Mouse (Mus musculus) heart, adult 18-20 months (tissue): ENCODE data around the gene Mfsd2b. TPM values are rescaled to one million over a fixed set of nuclear protein-coding genes. Genes with fewer than 3 reads are reported as not detected.
"Not testable (repeated sequence)": the region's sequence is repeated elsewhere in the genome, so short reads cannot be mapped to it uniquely, and the experiment has no call there.

Experiments
- DNase-seq, 2 experiments: peaks; one replicate each; pipeline ENCODE4 v3.0.0; 2021 to 2022; ENCODE audit warnings: mixed read lengths in 1 of 2
- long read RNA-seq, 2 experiments: library from polyadenylated mRNA; stranded (forward); transcript quantifications; one replicate each; pipeline ENCODE4 v2.0.0; 2021
- total RNA-seq, 2 experiments: library from RNA; stranded (reverse); gene quantifications; 2 replicates each; pipeline ENCODE4 v1.2.3; 2021

Gene Mfsd2b
- under 1 TPM; 0.52 to 0.93 TPM for total RNA-seq
- long read RNA-seq, experiment 1: 0 reads
- long read RNA-seq, experiment 2: 0 reads

DNA sequence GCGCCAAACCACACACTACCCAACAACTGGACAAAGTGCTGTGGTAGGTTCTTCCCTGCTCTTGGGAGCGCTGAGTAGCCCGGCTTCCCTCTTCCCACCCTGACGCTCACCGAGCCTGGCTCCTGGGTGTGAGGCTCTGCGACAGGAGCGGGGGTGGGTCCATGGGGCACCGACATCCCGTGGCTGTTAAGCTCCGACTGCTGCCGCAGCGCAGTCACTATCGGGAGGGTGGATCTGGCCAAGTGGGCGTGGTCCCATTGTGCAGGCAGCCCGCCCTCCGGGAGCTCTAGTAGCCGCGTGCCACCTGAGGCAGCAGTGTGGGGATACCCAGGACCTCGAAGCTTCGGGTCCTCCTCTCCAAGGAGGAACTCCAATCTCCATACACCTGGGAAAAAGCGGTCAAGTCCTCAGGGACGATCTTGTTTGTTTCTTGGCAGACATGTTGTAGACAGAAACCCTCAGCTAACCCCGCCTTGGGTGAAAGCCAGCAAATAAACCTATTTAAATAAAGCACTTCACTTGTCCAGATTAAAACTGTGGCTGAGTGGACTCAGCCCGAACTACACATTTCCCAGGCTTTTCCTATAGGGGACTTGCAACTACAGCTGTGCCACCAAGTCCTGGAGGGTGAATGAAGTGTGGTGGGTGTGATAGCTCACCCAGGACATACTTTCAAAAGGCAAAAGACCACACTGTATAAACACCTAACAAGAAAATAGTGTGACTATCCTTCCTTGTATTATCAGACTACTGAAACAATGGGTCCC, at the start of gene Mfsd2b:
TSS of gene Mfsd2b (minus strand) at position 199 of the 767 bp plus-strand sequence.
- peak; percentile 71 to 77 for DNase-seq

GRCm38 (mm10) chr12:4917805-4918591, 43.8 kb upstream of the Mfsd2b start:
- DNase-seq: peak; percentile 78

- DNase-seq: peak; percentile 97 to 98
These were observed 43.0 kb upstream of the Mfsd2b start, which contains the start of gene Atad2b for GRCm38 (mm10) chr12:4916994-4917804. Gene Atad2b (plus strand): TSS chr12:4917353.

GRCm38 (mm10) chr12:4914944-4915343, 40.8 kb upstream of the Mfsd2b start:
- no peak for DNase-seq

- no peak for DNase-seq
These were observed 40.3 kb upstream of the Mfsd2b start for GRCm38 (mm10) chr12:4914441-4914840.

DNA sequence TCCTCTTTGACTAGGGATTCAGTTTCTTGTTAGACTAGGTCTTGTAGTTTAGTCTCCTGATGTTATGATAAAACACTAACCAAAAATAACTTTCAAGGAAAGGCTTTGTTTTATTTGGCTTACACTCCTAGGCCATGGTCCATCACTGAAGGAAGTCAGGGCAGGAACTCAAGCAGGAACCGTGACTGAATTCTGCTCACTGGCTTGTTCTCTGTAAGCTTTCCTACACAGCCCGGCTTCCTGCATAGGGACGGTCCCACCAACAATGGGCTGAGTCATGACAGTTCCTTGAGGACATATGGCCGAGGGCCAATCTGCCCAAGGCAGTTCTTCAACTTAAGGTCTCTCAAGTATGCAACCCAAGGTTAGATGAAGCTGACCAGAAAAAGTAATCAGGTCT, 37.6 kb upstream of the Mfsd2b start:
- peak; percentile 37 to 77 for DNase-seq

- DNase-seq: not testable (repeated sequence)
These were observed 36.3 kb upstream of the Mfsd2b start for GRCm38 (mm10) chr12:4910496-4910895.

GRCm38 (mm10) chr12:4908391-4908790, 34.2 kb upstream of the Mfsd2b start:
- no peak for DNase-seq

DNA sequence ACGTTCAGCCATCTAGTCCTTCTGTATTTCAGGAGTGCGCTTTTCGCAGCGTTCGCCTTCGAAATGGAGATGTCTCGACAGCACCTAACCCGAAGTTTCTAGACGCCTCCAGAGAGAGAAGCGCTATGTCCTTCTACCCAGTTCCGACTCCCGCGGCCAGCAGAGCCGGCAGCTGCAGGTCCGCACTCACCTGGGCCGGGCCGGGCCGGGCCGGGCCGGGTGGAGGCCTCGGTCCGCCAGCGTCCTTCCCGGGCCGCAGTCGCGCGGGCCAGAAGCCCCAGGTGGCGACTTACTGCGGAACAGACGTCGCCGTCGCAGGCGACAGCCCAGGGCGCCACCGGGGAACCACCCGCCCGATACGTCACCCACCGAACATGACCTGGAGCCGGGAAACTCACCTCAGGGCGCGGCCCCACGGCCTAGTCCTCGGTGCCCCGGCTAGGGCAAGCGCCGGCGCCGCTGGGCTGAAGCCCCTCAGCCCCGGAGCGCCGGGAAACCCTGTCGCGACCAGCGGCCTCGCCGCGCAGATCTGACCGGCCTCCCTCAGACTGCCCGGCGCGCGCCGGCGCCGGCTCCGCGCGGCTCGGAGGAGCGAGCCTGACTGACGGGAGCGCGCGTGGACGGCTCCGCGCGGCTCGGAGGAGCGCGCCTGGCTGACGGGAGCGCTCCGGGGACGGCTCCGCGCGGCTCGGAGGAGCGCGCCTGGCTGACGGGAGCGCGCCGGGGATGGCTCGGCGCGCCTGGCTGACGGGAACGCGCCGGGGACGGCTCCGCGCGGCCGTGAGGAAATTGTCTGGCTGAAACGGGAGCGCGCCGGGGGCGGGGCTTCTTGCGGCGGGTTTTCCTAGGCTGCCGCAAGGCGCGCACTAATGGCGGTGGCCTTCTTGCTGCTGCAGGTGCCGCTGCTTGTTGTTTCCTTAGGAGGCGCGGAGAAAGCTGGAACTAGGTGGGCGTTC, 33.1 kb upstream of the Mfsd2b start, which contains the start of gene Ubxn2a:
TSS of gene Ubxn2a (minus strand) at position 755 of the 956 bp plus-strand sequence.
- DNase-seq: peak; percentile 95 to 96

DNA sequence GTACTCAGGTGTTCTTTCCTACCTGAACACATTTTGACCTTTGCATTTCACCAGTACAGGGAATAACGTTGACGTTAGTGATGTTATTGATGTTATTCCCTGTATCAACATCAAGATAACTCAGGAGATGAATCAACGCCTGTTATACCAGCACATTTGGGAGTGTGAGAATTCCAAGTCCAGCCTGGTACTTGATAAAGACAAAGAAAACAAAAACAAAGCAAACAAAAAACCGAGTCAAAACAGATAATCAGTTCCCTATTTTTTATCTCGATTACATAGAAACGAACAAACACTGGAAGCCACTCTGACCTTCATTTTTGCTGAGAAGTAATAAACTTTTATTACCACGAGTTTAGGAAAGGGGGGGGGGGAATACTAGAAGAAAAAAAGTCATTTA, 32.3 kb upstream of the Mfsd2b start:
- no peak for DNase-seq

DNA sequence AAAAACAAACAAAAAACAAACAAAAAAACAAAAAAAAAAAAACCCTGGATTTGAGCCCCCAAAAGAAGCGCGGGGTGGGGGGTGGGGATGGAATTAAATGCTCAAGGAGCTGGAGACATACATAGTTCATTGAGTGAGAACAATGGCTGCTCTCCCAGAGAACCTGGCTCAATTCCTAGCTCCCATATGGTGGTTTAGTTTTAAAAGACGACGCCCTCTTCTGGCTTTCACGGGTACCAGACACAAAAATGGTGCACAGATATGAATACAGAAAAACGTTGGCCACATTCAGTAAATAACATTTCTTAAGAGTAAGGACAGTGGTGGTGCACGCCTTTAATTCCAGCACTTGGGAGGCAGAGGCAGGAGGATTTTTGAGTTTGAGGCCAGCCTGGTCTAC, 31.8 kb upstream of the Mfsd2b start:
- DNase-seq: no peak

DNA sequence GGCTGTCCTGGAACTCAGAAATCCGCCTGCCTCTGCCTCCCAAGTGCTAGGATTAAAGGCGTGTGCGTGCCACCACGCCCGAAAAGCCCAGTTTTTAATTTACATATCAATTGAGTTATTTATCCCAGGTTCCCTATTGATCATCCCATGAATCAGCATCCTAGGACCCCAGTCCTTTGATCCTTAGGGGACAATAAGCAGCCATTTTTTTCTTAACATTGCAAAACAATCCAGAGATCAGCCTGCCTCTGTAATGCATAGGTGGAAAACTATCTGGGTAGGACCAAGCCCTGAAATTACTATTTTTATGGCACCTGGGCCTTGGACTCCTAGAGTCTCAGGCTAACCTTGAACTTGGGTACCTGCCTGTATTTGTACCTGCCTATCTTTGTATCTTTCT, 23.9 kb upstream of the Mfsd2b start:
- no peak for DNase-seq

GRCm38 (mm10) chr12:4889891-4890290, 15.7 kb upstream of the Mfsd2b start:
- DNase-seq: no peak

DNA sequence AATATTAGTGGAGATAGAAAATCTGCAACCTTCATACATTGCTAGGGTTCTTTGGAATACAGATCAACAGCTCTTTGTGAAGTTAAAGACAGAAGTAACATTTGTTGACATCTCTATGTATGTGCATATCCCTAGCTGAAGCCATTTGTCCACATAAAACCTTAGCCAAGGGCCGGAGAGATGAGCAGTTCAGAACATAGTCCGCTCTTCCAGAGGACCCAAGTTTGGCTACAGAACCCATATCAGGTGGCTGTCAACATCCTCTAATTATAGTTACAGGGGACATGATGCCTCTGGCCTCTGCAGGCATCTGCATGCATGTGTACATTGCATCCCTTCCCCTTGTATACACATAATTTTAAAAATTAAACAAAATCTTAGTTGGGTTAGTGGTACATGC, 15.1 kb upstream of the Mfsd2b start:
- no peak for DNase-seq

DNA sequence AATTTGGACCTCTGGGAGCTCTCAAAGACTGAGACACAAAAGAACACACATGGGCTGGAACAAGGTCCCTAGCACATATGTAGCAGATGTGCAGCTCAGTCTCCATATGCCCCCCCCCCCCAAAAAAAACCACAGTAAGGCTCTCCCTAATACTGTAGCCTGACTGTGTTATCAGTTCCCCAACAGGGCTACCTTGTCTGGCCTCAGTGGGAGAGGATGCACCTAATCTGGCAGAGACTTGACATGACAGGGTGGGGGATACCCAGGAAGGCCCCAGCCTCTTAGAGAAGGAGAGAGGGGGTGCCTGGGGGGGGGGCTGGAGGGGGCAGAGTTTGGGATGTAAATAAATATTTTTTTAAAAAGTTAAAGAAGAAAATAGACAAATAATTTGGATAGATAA, 14.6 kb upstream of the Mfsd2b start:
- no peak for DNase-seq

DNA sequence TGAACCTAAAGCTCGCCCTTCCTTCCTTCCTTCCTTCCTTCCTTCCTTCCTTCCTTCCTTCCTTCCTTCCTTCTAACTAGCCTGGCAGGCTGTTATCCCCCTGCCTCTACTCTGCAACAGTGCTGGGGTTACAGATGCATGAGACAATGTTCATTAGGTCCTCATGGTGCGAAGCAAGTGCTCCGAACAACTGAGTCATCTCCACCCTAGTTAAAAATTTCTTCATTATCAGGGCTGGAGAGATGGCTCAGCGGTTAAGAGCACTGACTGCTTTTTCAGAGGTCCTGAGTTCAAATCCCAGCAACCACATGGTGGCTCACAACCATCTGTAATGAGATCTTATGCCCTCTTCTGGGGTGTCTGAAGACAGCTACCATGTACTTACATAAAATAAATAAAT, 12.4 kb upstream of the Mfsd2b start:
- not testable (repeated sequence) for DNase-seq

DNA sequence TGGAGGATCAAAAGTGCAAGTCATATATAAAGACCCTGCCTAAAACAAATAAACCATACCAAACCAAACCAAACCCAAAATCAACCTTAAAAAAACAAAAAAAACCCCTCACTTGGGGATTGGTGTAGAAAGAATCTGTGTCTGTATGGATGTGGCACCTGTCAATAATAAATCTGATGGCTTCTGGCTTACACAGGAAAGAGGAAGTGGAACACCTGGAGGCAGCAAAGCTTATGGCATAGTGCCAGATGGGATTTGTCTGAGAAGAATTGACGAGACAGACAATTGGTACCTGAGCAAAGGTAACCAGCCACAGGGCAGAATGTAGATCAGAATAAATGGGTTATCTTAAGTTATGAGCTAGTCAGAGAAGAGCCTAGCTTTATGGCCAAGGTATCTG, 10.9 kb upstream of the Mfsd2b start:
- DNase-seq: no peak

DNA sequence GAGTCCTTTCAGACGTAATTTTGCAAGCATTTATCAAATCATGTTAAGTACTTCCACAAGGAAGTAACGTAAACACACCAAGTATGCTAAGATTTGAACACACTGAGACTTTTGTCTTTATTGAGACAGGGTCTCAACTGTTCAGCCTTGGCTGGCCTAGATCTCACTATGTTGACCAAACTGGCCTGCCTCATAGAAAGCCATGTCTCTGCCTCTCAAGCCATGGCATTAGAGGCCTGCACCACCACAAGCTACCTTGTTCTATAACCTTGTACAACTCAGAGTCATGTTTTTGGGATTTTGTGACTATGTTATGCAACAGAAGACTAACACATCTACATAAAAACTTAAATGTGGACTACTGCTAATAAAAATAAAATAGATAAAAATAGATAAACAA, 7.9 kb upstream of the Mfsd2b start:
- no peak for DNase-seq

DNA sequence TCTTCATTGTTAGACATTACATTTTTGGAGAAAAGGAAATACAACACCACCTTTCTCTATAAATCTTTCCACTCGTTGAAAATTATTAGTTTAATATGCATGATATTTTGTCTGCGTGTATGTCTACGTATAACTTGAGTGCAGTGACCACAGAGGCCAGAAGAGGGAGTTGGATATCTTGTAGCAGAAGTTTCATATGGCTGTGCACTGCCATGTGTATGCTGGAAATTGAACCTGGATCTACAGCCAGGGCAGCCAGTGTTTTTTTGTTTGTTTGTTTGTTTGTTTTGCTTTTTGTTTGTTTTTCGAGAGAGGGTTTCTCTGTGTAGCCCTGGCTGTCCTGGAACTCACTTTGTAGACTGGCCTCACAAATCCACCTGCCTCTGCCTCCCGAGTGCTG, 4.9 kb upstream of the Mfsd2b start:
- DNase-seq: peak; percentile 9 to 26

DNA sequence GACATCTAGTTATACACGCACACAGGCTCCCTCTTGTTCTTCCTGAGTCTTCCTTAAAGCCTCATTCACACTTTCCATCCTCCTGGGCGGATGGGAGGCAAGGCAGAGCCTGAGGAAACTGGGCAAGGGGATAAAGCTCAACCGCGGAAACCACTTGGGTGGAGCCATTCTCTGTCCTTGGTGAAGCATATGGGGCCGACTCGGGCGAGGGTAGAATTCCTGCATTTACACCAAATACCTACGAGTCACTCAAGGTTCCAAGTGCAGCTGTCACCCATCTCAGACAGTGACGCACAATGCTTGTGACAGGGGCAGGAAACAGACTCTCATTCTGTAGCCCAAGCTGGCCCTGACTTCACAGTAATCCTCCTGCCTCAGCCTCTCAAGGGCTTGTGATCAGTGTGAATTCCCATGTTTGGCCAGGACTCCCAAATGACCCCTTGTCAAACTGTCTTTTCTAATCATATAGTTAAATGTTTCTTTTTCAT, 4.2 kb upstream of the Mfsd2b start:
- no peak for DNase-seq

DNA sequence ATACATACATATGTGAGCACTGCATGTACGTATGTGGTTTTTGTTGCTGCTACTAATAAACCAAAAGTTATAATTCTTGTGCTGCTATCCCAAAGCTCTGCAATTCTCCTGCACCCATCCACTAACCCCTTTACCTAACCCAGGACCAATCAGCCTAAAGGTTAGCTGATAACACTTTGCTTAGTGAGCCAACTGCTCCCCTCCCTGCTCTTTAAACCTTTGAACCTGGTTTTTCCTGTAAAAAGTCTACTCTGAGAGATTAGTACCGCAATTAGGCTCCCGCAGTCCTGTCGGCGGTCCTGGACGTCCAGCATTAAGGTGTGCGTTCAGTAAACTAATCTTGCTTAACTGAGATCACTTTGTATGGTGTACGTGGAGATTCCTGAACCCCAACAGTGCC, 1.5 kb upstream of the Mfsd2b start:
- DNase-seq: no peak
